Mouse (Mus musculus): ENCODE measurements around the gene Ebf1.

Gene Ebf1

GRCm38 (mm10) chr11:44894798-44895197 is 277.7 kb downstream of the Ebf1 start:
- DNase-seq (ENCODE audit: inconsistent ontology term) = no peak

GRCm38 (mm10) chr11:44895893-44896292 is 278.8 kb downstream of the Ebf1 start:
- DNase-seq (ENCODE audit: inconsistent ontology term) = no peak

- no peak for DNase-seq (ENCODE audit: inconsistent ontology term)
Observed at GRCm38 (mm10) chr11:44897140-44897665, 280.1 kb downstream of the Ebf1 start.

GRCm38 (mm10) chr11:44899554-44899953 is 282.4 kb downstream of the Ebf1 start:
- DNase-seq (ENCODE audit: inconsistent ontology term) = no peak

GRCm38 (mm10) chr11:44899965-44900364 is 282.8 kb downstream of the Ebf1 start:
- DNase-seq (ENCODE audit: inconsistent ontology term) = no peak

GRCm38 (mm10) chr11:44900496-44900895 is 283.4 kb downstream of the Ebf1 start:
- DNase-seq (ENCODE audit: inconsistent ontology term) = no peak

- DNase-seq (ENCODE audit: inconsistent ontology term) = no peak
Observed at GRCm38 (mm10) chr11:44901715-44902114, 284.6 kb downstream of the Ebf1 start.

GRCm38 (mm10) chr11:44902165-44902564 is 285.0 kb downstream of the Ebf1 start:
- peak; percentile 69 for DNase-seq (ENCODE audit: inconsistent ontology term)

- no peak for DNase-seq (ENCODE audit: inconsistent ontology term)
Observed at GRCm38 (mm10) chr11:44904121-44904520, 287.0 kb downstream of the Ebf1 start.

GRCm38 (mm10) chr11:44906456-44906855 is 289.3 kb downstream of the Ebf1 start:
- no peak for DNase-seq (ENCODE audit: inconsistent ontology term)

- DNase-seq (ENCODE audit: inconsistent ontology term) = no peak
Observed at GRCm38 (mm10) chr11:44911765-44912164, 294.6 kb downstream of the Ebf1 start.

- no peak for DNase-seq (ENCODE audit: inconsistent ontology term)
Observed at GRCm38 (mm10) chr11:44913806-44914205, 296.7 kb downstream of the Ebf1 start.

- DNase-seq (ENCODE audit: inconsistent ontology term) = no peak
Observed at GRCm38 (mm10) chr11:44917059-44917458, 299.9 kb downstream of the Ebf1 start.

GRCm38 (mm10) chr11:44923138-44923537 is 306.0 kb downstream of the Ebf1 start:
- no peak for DNase-seq (ENCODE audit: inconsistent ontology term)

GRCm38 (mm10) chr11:44923868-44924508 is 306.9 kb downstream of the Ebf1 start:
- no peak for DNase-seq (ENCODE audit: inconsistent ontology term)

- DNase-seq (ENCODE audit: inconsistent ontology term) = no peak
Observed at GRCm38 (mm10) chr11:44924896-44925295, 307.8 kb downstream of the Ebf1 start.

GRCm38 (mm10) chr11:44925806-44926525 is 308.8 kb downstream of the Ebf1 start:
- no peak for DNase-seq (ENCODE audit: inconsistent ontology term)

GRCm38 (mm10) chr11:44928403-44928802 is 311.3 kb downstream of the Ebf1 start:
- no peak for DNase-seq (ENCODE audit: inconsistent ontology term)

- no peak for DNase-seq (ENCODE audit: inconsistent ontology term)
Observed at GRCm38 (mm10) chr11:44932942-44933483, 315.9 kb downstream of the Ebf1 start.

GRCm38 (mm10) chr11:44943781-44944180 is 326.7 kb downstream of the Ebf1 start:
- peak; percentile 55 for DNase-seq (ENCODE audit: inconsistent ontology term)

- DNase-seq (ENCODE audit: inconsistent ontology term) = peak; percentile 73
Observed at GRCm38 (mm10) chr11:44944401-44944800, 327.3 kb downstream of the Ebf1 start.

- no peak for DNase-seq (ENCODE audit: inconsistent ontology term)
Observed at GRCm38 (mm10) chr11:44946618-44947017, 329.5 kb downstream of the Ebf1 start.

- peak; percentile 86 for DNase-seq (ENCODE audit: inconsistent ontology term)
Observed at GRCm38 (mm10) chr11:44948541-44948940, 331.4 kb downstream of the Ebf1 start.
